Mouse (Mus musculus) CD4-positive helper T cell, adult 2 months (primary cell): ENCODE results near the gene Slc12a3.

Experiments
- DNase-seq: peaks from one replicate; pipeline ENCODE4 v3.0.0-alpha.2; 2012; ENCODE audit warnings: low read depth, missing footprints, low spot score

Slc12a3 gene

DNA sequence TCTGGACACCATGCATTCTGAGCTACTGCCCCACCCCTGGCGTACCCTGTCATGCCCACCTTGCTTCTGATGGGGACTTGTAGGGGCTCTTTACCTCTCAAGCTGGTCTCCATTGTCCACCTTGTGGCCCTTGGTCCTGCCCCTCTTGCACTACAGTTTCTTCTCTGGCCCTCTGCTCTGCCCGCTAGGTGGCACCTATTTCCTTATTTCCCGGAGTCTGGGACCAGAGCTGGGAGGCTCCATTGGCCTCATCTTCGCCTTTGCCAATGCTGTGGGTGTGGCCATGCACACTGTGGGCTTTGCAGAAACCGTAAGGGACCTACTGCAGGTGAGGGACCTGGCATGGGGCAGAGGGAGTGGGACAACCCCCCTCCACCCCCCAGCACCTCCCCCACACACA lies 4.3 kb downstream of the Slc12a3 start:
- no peak for DNase-seq

DNA sequence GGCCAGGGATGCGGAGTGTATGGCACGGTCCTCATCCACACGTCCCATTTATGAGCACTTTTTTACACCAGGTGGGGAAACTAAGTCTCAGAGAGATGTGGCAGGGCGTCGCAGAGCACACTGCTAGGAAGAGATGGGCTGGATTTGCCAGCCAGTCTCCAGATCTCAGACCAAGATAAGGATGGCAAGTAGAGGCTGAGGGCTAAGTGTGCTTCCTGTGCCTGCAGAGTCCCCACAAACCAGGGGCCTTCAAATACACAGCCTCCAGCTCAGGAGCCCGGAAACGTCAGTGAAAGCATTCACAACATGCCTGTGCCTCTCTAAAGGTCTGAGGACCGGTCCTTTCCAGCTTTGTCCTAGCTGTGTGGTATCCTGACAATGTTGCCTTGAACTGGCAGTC lies 8.6 kb downstream of the Slc12a3 start:
- no peak for DNase-seq

GRCm38 (mm10) chr8:94340796-94341195 lies 11.8 kb downstream of the Slc12a3 start:
- DNase-seq, result no peak

GRCm38 (mm10) chr8:94342691-94343090 lies 13.7 kb downstream of the Slc12a3 start:
- DNase-seq, result no peak

DNA sequence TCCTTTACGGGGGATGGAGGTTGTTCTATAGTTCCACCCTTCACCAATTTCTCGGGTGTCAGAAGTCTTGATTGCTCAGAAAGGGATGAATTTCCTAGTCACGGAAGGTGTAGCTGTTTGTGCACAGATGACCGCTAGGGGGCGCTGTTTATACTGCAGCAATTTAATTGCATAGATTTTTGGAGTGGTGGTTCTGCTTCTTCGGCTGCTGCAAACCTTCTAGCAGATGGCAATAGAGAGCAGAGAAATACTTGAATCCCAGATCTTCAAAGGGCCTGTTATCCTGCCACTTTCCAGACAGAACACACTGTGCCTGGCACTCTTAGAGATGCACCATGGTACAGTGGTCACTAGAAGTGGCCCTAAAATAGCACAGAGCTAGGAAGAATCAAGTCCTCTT lies 14.3 kb downstream of the Slc12a3 start:
- peak; percentile 80 for DNase-seq

GRCm38 (mm10) chr8:94343778-94344320 lies 14.8 kb downstream of the Slc12a3 start:
- DNase-seq, result no peak

- no peak for DNase-seq
Measured at GRCm38 (mm10) chr8:94345657-94346056, 16.7 kb downstream of the Slc12a3 start.

- no peak for DNase-seq
Measured at GRCm38 (mm10) chr8:94346264-94346663, 17.3 kb downstream of the Slc12a3 start.

- DNase-seq, result no peak
Measured at GRCm38 (mm10) chr8:94348425-94348824, 19.4 kb downstream of the Slc12a3 start.

- DNase-seq, result no peak
Measured at GRCm38 (mm10) chr8:94354069-94354531, 25.1 kb downstream of the Slc12a3 start.

DNA sequence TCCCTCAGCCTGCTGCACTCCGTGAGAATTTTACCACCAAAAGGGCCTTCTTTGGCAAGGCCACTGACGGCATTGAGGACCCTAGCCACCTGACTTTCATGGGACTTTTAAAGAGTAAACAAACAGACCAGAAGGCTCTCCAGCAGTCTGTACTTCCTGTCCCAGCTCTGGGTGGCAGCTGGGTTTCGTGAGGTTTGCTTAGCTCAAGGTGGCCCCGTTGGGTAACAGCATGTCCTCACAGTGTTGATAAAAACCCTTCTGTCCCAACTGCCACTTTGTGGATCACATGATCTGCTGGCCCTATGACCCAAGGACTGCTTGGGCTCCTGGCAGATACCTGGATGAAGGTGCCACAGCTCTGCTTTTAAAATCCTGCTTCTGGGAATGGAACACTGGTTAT lies 25.6 kb downstream of the Slc12a3 start:
- DNase-seq, result peak; percentile 32

- no peak for DNase-seq
Measured at GRCm38 (mm10) chr8:94357220-94357619, 28.2 kb downstream of the Slc12a3 start.

GRCm38 (mm10) chr8:94358541-94358940 lies 29.5 kb downstream of the Slc12a3 start:
- no peak for DNase-seq

DNA sequence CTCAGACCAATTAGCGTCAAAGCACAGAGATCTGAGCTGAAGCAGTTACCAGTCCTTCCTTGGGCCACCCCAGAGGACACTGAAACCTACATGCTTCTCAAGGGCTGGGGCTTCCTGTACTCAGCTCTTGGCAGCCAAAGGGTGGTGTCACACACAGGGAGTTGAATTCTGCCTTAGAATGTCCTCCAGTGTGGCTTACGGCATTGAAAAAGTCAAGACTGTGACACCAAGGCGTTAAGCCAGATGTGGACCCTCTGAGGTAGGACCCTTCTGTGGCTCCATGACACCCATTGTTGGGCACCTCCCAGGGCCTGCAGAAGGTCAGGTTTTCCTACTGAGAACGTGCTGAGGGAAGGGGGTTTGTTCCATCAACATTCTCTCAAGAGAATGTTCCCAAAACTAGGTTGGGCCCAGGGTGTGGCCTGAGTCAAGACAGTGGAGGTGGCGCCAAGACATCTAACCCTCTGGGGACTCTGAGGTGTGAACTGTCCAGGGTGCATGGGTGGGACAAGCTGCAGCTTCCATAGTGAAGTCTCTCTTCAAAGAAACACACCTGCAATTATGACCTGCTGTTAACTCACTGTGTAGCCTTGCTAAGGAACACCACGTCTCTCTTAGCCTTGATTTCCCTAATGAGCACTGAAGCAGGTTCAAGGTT lies 32.9 kb downstream of the Slc12a3 start:
- DNase-seq, result no peak

GRCm38 (mm10) chr8:94362607-94363239 lies 33.7 kb downstream of the Slc12a3 start:
- peak; percentile 23 for DNase-seq

- DNase-seq, result peak; percentile 92
Measured at GRCm38 (mm10) chr8:94363288-94363688, 34.3 kb downstream of the Slc12a3 start.

GRCm38 (mm10) chr8:94363906-94364305 lies 34.9 kb downstream of the Slc12a3 start:
- DNase-seq, result no peak

- DNase-seq, result peak; percentile 57
Measured at GRCm38 (mm10) chr8:94364686-94365312, 35.8 kb downstream of the Slc12a3 start.

DNA sequence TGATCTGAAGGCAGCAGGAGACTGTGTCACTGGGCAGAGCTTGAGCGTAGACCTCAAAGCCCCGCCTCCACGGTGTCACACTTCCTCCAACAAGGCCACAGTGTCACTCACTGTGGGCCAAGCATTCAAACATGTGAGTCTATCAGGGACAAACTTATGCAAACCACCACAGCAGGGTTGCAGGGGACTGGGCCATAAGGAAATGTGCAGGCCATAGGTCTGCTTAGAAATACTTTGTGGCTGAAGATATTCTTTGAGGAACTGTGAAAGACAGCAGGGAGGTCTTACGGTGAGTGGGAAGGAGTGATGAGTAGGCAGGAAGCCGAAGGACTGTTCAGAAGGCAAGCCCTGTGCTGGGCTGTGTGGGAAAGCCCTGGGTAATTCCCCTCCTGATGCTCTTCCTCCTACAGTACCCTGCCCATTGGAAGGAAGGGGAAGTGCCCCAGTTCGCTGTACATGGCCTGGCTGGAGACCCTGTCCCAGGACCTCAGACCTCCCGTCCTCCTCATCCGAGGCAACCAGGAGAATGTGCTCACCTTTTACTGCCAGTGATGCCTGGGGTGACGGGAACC lies 36.5 kb downstream of the Slc12a3 start:
- peak; percentile 91 for DNase-seq

DNA sequence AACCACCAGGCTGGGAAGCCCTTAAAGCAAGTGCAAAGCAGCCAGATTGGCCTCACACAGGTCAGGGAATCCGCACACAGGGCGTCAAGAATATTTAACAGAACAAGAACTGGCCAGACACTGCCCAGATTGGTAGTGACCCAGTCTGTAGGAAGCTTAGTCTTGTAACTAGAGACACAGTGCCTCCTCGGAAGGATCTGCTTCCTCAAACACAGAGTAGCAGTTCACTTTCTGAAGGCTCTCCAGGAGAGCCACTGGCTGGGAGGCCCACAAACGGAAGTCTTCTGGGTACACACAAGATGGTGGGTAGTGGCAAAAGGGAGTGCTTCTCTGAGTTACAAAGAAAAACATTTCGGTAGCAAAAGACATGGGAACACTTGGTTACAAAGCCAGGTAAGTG lies 41.8 kb downstream of the Slc12a3 start:
- DNase-seq, result no peak

DNA sequence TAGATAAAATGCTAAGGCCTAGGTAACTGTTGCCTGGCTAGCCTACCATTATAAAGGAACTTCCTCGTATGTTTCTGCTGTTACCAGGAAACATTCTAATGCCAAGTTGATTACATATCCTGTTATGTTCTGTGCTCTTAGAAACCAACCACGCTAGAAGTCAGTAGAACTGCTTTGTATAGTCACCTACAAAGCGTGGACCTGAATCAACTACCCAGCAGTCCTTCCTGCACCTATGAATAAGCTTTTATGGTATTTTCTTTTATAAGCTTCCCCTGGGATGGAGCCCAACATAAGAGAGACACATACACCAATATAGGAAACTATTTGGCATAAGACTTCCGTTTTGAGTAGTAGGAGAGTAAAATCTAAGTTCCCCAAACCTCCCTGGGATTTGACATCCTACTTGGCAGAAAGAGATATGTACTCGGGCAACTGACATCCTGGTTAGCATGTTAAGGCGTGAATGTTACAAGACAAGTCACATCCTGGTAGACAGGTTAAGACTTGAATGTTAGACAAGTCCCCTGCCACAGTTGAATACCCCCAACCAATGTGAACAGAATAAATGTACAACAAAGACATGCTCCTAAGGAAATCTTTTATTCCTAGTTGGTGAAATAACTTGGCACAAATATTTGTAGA lies 44.1 kb downstream of the Slc12a3 start:
- peak; percentile 55 for DNase-seq

- DNase-seq, result peak; percentile 60
Measured at GRCm38 (mm10) chr8:94375551-94375991, 46.6 kb downstream of the Slc12a3 start.
